Mouse (Mus musculus) kidney, postnatal 0 days (tissue): ENCODE results near the gene Smyd1. TPM values are rescaled to one million over a fixed set of nuclear protein-coding genes. Genes with fewer than 3 reads are reported as not detected.

Experiments used
- ATAC-seq: fragments of 200-750 bp; cut with Nextera tagmentation; replicated peaks from 2 replicates; pipeline ENCODE4 v1.8.0; 2017; ENCODE audit warnings: low read depth, moderate number of reproducible peaks, moderate TSS enrichment, moderate library complexity; ENCODE audit not compliant: low FRiP score
- DNase-seq: peaks from one replicate; pipeline ENCODE4 v3.0.0-alpha.2; 2016; ENCODE audit warnings: low spot score
- H3K27ac ChIP-seq: fragments of 300-500 bp; sonication (generic); 2 replicates; pipeline ENCODE4 v1.5.1; 2014; ENCODE audit warnings: mild to moderate bottlenecking
- H3K27me3 ChIP-seq: fragments of 300-500 bp; sonication (generic); 2 replicates; pipeline ENCODE4 v1.6.1; 2014; ENCODE audit warnings: low read length, mixed read lengths; ENCODE audit not compliant: insufficient read depth
- H3K36me3 ChIP-seq: fragments of 300-500 bp; sonication (generic); 2 replicates; pipeline ENCODE4 v1.6.1; 2014; ENCODE audit warnings: low read length, mixed read lengths; ENCODE audit not compliant: insufficient read depth
- H3K4me1 ChIP-seq: fragments of 300-500 bp; sonication (generic); replicated peaks from 2 replicates; pipeline ENCODE4 v1.6.1; 2014; ENCODE audit warnings: antibody characterized with exemption, low read length, mixed read lengths; ENCODE audit not compliant: insufficient read depth
- H3K4me2 ChIP-seq: fragments of 300-500 bp; sonication (generic); 2 replicates; pipeline ENCODE4 v1.6.1; 2014; ENCODE audit warnings: mild to moderate bottlenecking, low read length, moderate library complexity, mixed read lengths
- H3K4me3 ChIP-seq: fragments of 300-500 bp; sonication (generic); replicated peaks from 2 replicates; pipeline ENCODE4 v1.5.1; 2014; ENCODE audit warnings: low read depth, low read length
- H3K9ac ChIP-seq: fragments of 300-500 bp; sonication (generic); 2 replicates; pipeline ENCODE4 v1.6.1; 2014; ENCODE audit warnings: low read depth, low read length
- H3K9me3 ChIP-seq: fragments of 300-500 bp; sonication (generic); replicated peaks from 2 replicates; pipeline ENCODE4 v1.6.1; 2016; ENCODE audit warnings: low read length, inconsistent platforms, mixed read lengths
- CTCF ChIP-seq: IDR thresholded peaks from 2 replicates; pipeline ENCODE4 v1.5.1; 2016; ENCODE audit warnings: antibody characterized with exemption, low read depth, mild to moderate bottlenecking, moderate library complexity
- WGBS: fragments of 180-500 bp; shearing (Covaris S2); extraction: QIAGEN DNeasy Blood & Tissue Kit; methylation state at CpG from one replicate; pipeline ENCODE4 v1.1.7; 2014; 5-methylcytosine and 5-hydroxymethylcytosine counted together
- polyA plus RNA-seq: library from polyadenylated mRNA; unstranded; fragments of >200 nt; fragmentation: Nextera tagmentation; extraction: Ambion mirVana; gene quantifications from 2 replicates; pipeline ENCODE4 v1.2.1, GENCODE M21; 2015

The Smyd1 gene
- polyA plus RNA-seq, 1 experiment from 2014 or later: 0.12 TPM

DNA sequence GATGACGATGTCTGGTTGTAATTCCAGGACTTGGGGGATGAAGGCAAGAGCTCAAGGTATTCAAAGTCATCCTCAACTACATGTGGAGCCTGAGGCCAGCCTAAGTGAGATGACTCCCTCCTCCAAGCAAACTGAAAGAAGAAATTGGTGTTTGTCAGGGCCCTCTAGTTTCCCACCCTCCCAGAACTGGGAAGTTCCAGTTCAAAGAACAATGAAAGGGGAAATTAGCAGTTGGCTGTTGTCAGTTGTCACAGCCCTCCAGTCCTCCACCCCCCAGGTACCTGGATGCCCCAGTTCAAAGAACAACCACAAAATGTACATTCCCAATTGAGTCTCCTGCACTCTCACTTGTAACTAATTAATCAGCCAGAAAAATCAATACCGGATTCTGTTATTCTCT is 113.3 kb downstream of the Smyd1 start:
- WGBS: 62% methylated on average over 2 of the region's 2 CpGs
- Histone ChIP-seq H3K9me3 (no peaks in the 10 kb centered on the region), H3K4me3 (no peak overlapping the region), H3K9ac (no peak overlapping the region), H3K27me3 (no peaks in the 10 kb centered on the region), H3K27ac (no peak overlapping the region), H3K36me3 (no peaks in the 10 kb centered on the region), H3K4me1 (no peaks in the 10 kb centered on the region), H3K4me2 (no peak overlapping the region)
- no peak for TF ChIP-seq CTCF
- no peak for DNase-seq
- no peak for ATAC-seq

DNA sequence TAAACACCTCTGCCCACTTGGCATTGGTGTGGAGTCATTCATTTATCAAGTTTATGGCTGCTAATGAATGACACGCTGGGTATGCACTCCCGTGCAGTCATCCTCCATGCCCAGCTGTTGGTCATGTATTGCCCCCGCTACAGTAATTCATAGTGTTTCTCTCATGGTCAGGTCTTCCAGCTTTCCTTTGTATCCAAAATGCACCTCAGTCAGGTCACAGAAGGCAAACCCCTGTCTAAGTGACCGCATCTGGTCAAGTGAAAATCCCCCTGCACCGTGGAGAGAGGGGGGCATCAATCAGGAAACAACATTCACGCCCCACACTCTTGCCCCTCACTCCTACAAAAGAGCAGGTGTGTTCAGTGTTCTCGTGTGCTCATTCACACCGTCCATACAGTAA is 117.9 kb downstream of the Smyd1 start:
- Histone ChIP-seq H3K9me3 (no peaks in the 10 kb centered on the region), H3K27ac (no peak overlapping the region), H3K27me3 (no peaks in the 10 kb centered on the region), H3K4me1 (no peaks in the 10 kb centered on the region), H3K9ac (no peak overlapping the region), H3K4me2 (no peak overlapping the region), H3K36me3 (no peaks in the 10 kb centered on the region), H3K4me3 (no peak overlapping the region)
- DNase-seq (no peak), ATAC-seq (no peak)
- TF ChIP-seq CTCF: no peak
- WGBS: 72% methylated on average over 8 of the region's 8 CpGs

- H3K27me3 ChIP-seq: no peaks in the 10 kb centered on the region
- no peak overlapping the region for H3K27ac ChIP-seq
- 80% methylated on average over 5 of the region's 5 CpGs for WGBS
- DNase-seq (no peak), ATAC-seq (no peak)
- H3K4me2 ChIP-seq: no peak overlapping the region
- no peak overlapping the region for H3K9ac ChIP-seq
- H3K4me3 ChIP-seq: no peak overlapping the region
- H3K9me3 ChIP-seq: no peaks in the 10 kb centered on the region
- H3K4me1 ChIP-seq: no peaks in the 10 kb centered on the region
- no peaks in the 10 kb centered on the region for H3K36me3 ChIP-seq
- TF ChIP-seq CTCF: no peak
These were observed 118.4 kb downstream of the Smyd1 start for GRCm38 (mm10) chr6:71203674-71204073.

DNA sequence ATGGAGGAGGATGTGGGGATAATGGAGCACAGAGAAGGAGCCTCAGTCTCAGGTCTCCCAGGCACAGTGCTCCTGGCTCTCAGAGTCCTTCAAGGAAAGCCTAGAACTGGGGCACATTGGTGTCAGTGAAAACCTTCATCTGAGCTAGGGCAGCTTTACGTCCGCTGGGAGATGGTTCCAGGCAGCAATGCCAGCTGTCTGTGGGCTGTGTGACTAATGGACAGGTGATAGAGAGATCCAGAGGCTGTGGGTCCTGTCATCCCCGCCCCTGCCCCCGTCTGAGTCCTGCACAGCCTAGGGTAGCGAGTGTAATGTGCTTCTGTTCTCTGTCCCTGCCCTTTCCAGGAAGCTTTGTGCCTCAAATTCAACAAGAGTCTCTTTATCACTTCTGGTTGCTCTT is 120.1 kb downstream of the Smyd1 start:
- H3K4me2 ChIP-seq: no peak overlapping the region
- no peak overlapping the region for H3K9ac ChIP-seq
- H3K27me3 ChIP-seq: no peaks in the 10 kb centered on the region
- DNase-seq: no peak
- no peaks in the 10 kb centered on the region for H3K4me1 ChIP-seq
- 65% methylated on average over 5 of the region's 5 CpGs for WGBS
- H3K36me3 ChIP-seq: no peaks in the 10 kb centered on the region
- no peak for ATAC-seq
- no peak overlapping the region for H3K27ac ChIP-seq
- TF ChIP-seq CTCF: no peak
- H3K4me3 ChIP-seq: no peak overlapping the region
- H3K9me3 ChIP-seq: no peaks in the 10 kb centered on the region

DNA sequence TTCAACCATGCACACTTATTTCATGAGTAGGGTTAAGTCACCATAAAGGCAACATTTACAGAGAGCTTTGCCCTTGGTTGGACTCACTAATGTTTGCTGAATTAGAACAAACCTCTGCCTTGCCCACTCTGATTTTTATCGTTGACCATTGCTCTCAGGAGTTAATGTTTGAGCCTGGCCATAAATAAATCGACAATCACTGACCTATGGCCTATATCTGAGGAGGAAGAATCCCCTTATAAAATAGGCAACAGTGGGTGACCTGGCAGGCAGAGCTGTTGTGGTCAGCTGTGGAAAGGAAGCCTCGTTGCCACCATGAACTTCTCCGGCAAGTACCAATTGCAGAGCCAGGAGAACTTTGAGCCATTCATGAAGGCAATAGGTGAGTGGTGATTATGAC is 122.4 kb downstream of the Smyd1 start, which contains the start of gene Fabp1:
Gene Fabp1, plus strand, starts transcription at position 216 of the 400 bp plus-strand sequence.
- DNase-seq (no peak), ATAC-seq (no peak)
- Histone ChIP-seq H3K4me1 (no peaks in the 10 kb centered on the region), H3K4me3 (no peak within 1 kb of the TSS), H3K36me3 (no peaks in the 10 kb centered on the region), H3K27me3 (no peaks in the 10 kb centered on the region), H3K9ac (no peak within 1 kb of the TSS), H3K9me3 (no peaks in the 10 kb centered on the region), H3K27ac (no peak within 1 kb of the TSS), H3K4me2 (no peak within 1 kb of the TSS)
- no peak for TF ChIP-seq CTCF
- WGBS: 77% methylated on average over 4 of the region's 4 CpGs

DNA sequence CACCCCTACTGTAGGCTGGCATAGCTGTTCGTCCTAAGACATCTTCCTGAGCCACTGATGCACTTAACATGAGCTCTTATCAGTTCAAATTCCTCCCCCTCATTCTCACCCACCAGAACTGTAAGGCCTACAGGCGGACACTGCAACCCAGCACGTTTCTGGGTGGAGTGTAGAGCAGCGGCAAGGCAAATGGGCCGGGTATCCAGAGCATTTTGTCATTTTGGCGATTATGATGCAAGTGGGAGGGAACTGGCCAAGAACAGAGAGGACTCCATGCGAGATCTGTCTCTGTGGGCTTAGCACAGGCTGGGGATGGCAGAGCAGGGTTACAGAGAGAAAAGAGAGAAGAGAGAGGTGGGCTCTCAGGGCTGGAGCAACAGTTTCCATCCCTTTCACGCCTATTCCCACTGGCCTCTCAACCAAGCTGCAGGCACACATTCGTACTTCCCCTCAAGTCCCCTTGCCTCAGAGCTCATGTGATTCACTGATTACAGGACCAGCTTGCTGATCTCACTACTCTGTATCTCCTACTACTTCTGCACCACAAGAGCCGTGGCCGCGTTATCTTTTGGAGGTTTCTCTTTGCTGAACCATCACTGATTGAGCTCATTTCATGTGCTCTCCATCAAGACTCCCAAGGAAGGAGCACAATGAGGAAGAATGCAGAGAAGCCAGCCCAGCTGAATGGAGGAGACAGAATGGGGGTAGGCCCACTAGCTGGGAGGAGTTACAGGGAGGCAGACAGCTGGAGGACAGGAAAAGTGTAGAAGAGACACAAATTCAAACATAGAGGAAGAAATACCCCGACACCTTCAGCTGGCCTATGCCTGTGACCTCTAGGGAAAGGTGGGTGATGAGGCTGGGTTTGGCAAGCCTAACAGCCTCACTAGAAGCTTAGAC is 124.1 kb downstream of the Smyd1 start:
- ATAC-seq (no peak), DNase-seq (no peak)
- Histone ChIP-seq H3K4me3 (no peak overlapping the region), H3K27ac (no peak overlapping the region), H3K36me3 (no peaks in the 10 kb centered on the region), H3K9me3 (no peaks in the 10 kb centered on the region), H3K4me2 (no peak overlapping the region), H3K9ac (no peak overlapping the region), H3K4me1 (no peaks in the 10 kb centered on the region), H3K27me3 (no peaks in the 10 kb centered on the region)
- 82% methylated on average over 13 of the region's 13 CpGs for WGBS
- no peak for TF ChIP-seq CTCF

DNA sequence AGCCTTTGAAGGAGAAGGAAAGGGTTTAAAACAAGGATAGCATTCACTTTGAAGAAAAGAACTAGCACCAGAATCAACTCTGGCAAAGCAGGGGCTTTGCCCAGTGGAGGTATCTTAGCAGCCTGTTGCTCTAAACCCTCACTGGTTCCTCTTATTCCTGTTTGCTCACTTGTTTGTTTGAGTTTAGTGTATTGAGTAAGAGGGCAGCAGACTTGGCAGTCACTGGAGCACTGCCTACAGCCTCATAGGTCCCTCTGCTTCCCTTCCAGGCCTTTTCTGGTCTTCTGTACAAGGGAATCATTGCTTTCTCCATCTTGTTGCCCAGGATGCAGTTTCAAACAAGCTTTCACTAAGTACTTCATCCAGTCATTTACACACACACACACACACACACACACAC is 125.9 kb downstream of the Smyd1 start:
- Histone ChIP-seq H3K4me1 (no peaks in the 10 kb centered on the region), H3K36me3 (no peaks in the 10 kb centered on the region), H3K27me3 (no peaks in the 10 kb centered on the region), H3K27ac (no peak overlapping the region), H3K9me3 (no peaks in the 10 kb centered on the region), H3K4me2 (no peak overlapping the region), H3K4me3 (no peak overlapping the region), H3K9ac (no peak overlapping the region)
- DNase-seq (no peak), ATAC-seq (no peak)
- TF ChIP-seq CTCF: no peak
